Mouse (Mus musculus): ENCODE data around the gene Ttc25.

DNA sequence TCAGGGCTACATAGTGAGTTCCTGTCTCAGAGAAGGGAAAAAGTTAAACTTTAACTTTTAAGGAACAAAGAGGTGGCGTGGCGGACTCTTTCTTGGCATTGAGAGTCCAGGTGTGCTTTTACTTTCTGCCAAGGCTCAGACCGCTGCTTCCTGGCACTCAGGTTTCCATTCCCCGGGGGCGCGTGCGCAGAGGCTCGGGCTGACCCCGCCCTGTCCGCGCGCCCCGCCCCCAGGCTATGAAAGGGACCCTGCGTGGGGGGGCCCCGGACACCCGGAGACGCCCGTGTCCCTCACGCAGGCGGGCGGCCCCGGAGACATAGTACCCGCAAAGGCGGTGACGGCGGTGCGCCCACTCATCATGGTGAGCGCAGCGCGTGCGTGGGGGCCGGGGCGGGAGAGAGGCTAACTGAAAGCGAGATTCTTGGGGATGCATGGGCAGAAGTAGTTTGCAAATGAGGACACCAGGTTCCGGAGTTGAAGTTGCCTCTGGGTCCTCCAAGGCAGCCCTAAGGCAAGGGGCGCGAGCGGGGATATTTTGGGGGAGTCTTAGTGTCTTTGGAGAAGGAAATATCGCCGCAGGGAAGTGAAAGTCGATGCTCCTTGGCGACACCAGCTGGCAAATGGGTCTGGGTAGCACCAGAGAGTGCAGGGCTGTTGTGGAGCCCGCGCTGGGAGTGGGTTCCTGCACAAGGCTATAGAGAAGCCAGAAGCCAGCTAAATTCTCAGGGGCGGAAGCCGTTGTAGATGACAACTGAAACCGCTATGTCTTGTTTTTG, 29.5 kb downstream of the Ttc25 start, which contains the start of gene Cnp:
- TF ChIP-seq ZC3H11A (IDR thresholded peaks at IDR 0.05; ENCODE audit: borderline replicate concordance, low read depth, low read length) = no peak
- no peak for TF ChIP-seq ZNF384 (IDR thresholded peaks at IDR 0.05; ENCODE audit: low read depth, low read length)

All from ES-E14 (cell line).